Mouse (Mus musculus) midbrain, postnatal 0 days (tissue): ENCODE measurements around the gene Slc15a4. TPM values are rescaled to one million over a fixed set of nuclear protein-coding genes. Genes with fewer than 3 reads are reported as not detected.

Source experiments
- ATAC-seq: fragments of 200-750 bp; cut with Nextera tagmentation; 2 replicates; pipeline ENCODE4 v1.8.0; 2017; ENCODE audit warnings: moderate number of reproducible peaks, mild to moderate bottlenecking, moderate TSS enrichment, moderate library complexity; ENCODE audit not compliant: low FRiP score
- DNase-seq: peaks from one replicate; pipeline ENCODE4 v3.0.0-alpha.2; 2015; ENCODE audit warnings: low spot score
- H3K27ac ChIP-seq: fragments of 300-500 bp; sonication (generic); 2 replicates; pipeline ENCODE4 v1.5.1; 2014; ENCODE audit warnings: low read depth, mild to moderate bottlenecking, low read length, mixed read lengths
- H3K27me3 ChIP-seq: fragments of 300-500 bp; sonication (generic); 2 replicates; pipeline ENCODE4 v1.6.1; 2014; ENCODE audit warnings: low read length, control low read depth, mixed read lengths; ENCODE audit not compliant: insufficient read depth
- H3K36me3 ChIP-seq: fragments of 300-500 bp; sonication (generic); 2 replicates; pipeline ENCODE4 v1.6.1; 2014; ENCODE audit warnings: low read length, control low read depth, mixed read lengths; ENCODE audit not compliant: insufficient read depth
- H3K4me1 ChIP-seq: fragments of 300-500 bp; sonication (generic); 2 replicates; pipeline ENCODE4 v1.6.1; 2014; ENCODE audit warnings: mild to moderate bottlenecking, control low read depth, antibody characterized with exemption, low read length, mixed read lengths; ENCODE audit not compliant: insufficient read depth
- H3K4me2 ChIP-seq: fragments of 300-500 bp; sonication (generic); 2 replicates; pipeline ENCODE4 v1.6.1; 2014; ENCODE audit warnings: low read depth, mild to moderate bottlenecking, low read length, mixed read lengths; ENCODE audit not compliant: poor library complexity, severe bottlenecking
- H3K4me3 ChIP-seq: fragments of 300-500 bp; sonication (generic); 2 replicates; pipeline ENCODE4 v1.5.1; 2014; ENCODE audit warnings: low read depth, mild to moderate bottlenecking, low read length, moderate library complexity
- H3K9ac ChIP-seq: fragments of 300-500 bp; sonication (generic); replicated peaks from 2 replicates; pipeline ENCODE4 v1.6.1; 2014; ENCODE audit warnings: mild to moderate bottlenecking, low read length, moderate library complexity, mixed read lengths; ENCODE audit not compliant: poor library complexity, severe bottlenecking
- H3K9me3 ChIP-seq: fragments of 300-500 bp; sonication (generic); 2 replicates; pipeline ENCODE4 v1.6.1; 2016; ENCODE audit warnings: low read length, control low read depth
- CTCF ChIP-seq: IDR thresholded peaks from 2 replicates; pipeline ENCODE4 v1.5.1; 2016; ENCODE audit warnings: antibody characterized with exemption, mild to moderate bottlenecking
- WGBS: fragments of 180-500 bp; shearing (Covaris S2); extraction: QIAGEN DNeasy Blood & Tissue Kit; methylation state at CpG from one replicate; pipeline ENCODE4 v1.1.7; 2014; 5-methylcytosine and 5-hydroxymethylcytosine counted together
- polyA plus RNA-seq: library from polyadenylated mRNA; unstranded; fragments of >200 nt; fragmentation: Nextera tagmentation; extraction: Ambion mirVana; gene quantifications from 2 replicates; pipeline ENCODE4 v1.2.1, GENCODE M21; 2015
- total RNA-seq: library from RNA; depleted of rRNA; stranded (reverse); fragments of >200 nt; gene quantifications from 2 replicates; pipeline ENCODE4 v1.2.3, GENCODE M21; 2014

Slc15a4 gene
- total and polyA plus RNA-seq, 2 experiments from 2014 or later = 17.7 to 34.4 TPM

- no peaks in the 10 kb centered on the region for H3K36me3 ChIP-seq
- WGBS = 16% methylated on average over 5 of the region's 5 CpGs
- peak overlapping the region; percentile 73 for H3K4me3 ChIP-seq
- no peaks in the 10 kb centered on the region for H3K9me3 ChIP-seq
- no peaks in the 10 kb centered on the region for H3K4me1 ChIP-seq
- H3K4me2 ChIP-seq = peak overlapping the region; percentile 94
- H3K27ac ChIP-seq = no peak overlapping the region
- DNase-seq = no peak
- peak overlapping the region; percentile 97; the same call in 1 of the 2 replicates for H3K9ac ChIP-seq
- no peak for TF ChIP-seq CTCF
- no peaks in the 10 kb centered on the region for H3K27me3 ChIP-seq
- no peak for ATAC-seq
These were observed 1.0 kb downstream of the Slc15a4 start for GRCm38 (mm10) chr5:127631671-127632070.

DNA sequence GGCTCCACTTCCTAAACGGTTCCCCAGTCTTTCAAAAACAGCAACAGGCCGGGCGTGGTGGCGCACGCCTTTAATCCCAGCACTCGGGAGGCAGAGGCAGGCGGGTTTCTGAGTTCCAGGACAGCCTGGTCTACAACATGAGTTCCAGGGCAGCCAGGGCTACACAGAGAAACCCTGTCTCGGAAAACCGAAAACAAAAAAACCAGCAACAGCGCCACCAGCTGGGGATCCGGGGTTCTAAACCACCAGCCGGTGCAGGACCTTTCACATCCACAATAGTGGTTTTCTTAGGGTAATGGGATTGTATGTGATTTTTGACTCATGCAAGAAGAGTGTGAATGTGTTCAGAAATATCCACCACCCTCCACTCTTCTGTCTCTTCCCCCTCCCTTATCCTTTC is 5.5 kb downstream of the Slc15a4 start:
- H3K9ac ChIP-seq = no peak overlapping the region
- DNase-seq (no peak), ATAC-seq (no peak)
- H3K4me2 ChIP-seq = no peak overlapping the region
- H3K36me3 ChIP-seq = no peaks in the 10 kb centered on the region
- no peaks in the 10 kb centered on the region for H3K4me1 ChIP-seq
- no peak for TF ChIP-seq CTCF
- WGBS = 85% methylated on average over 12 of the region's 12 CpGs
- H3K27me3 ChIP-seq = no peaks in the 10 kb centered on the region
- H3K4me3 ChIP-seq = no peak overlapping the region
- H3K9me3 ChIP-seq = no peaks in the 10 kb centered on the region
- H3K27ac ChIP-seq = no peak overlapping the region

DNA sequence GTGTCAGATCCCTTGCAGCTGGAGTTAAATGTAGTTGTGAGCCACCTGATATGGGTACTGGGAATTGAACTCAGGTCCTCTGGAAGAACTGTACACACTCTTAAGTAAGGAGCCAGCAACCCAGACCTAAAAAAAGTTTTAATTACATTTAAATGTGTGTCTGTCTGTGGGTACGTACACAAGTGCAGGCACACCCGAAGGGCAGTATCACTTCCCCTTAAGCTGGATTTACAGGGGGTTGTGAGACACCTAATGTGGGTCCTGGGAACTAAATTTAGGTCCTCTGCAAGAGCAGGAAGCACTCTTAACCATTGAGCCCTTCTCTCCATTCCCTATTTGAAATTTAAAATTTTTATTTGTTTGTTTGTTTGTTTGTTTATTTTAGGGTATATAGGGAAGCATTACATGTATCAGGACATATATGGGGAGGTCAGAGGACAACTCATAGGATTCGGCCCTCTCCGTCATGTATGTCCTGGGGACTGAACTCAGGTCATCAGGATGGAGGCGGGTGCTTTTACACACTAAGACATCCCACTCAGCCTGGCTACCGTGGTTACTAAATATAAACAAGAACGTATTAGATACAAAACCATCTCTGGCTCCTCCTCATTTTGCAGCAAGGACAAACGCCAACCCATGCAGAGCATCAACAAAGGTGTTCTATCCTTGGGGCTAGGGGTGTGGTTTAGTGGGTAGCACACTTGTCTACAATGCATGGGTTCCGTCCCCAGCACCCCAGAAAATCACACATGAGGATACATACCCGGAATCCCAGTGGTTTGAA is 8.1 kb downstream of the Slc15a4 start:
- Histone ChIP-seq H3K4me1 (no peaks in the 10 kb centered on the region), H3K36me3 (no peaks in the 10 kb centered on the region), H3K9me3 (no peaks in the 10 kb centered on the region), H3K27ac (no peak overlapping the region), H3K27me3 (no peaks in the 10 kb centered on the region), H3K4me2 (no peak overlapping the region), H3K4me3 (no peak overlapping the region), H3K9ac (no peak overlapping the region)
- TF ChIP-seq CTCF = no peak
- DNase-seq (no peak), ATAC-seq (no peak)
- 86% methylated on average over 10 of the region's 10 CpGs for WGBS

GRCm38 (mm10) chr5:127621108-127621507 is 11.6 kb downstream of the Slc15a4 start:
- ATAC-seq (no peak), DNase-seq (no peak)
- Histone ChIP-seq H3K4me2 (no peak overlapping the region), H3K27ac (no peak overlapping the region), H3K4me1 (0 out of 2 replicates have a peak, but pooled peaks cover under 1% of the 10 kb centered on the region), H3K4me3 (no peak overlapping the region), H3K9me3 (no peaks in the 10 kb centered on the region), H3K9ac (no peak overlapping the region), H3K27me3 (no peaks in the 10 kb centered on the region), H3K36me3 (no peaks in the 10 kb centered on the region)
- 82% methylated on average over 10 of the region's 10 CpGs for WGBS
- no peak for TF ChIP-seq CTCF

DNA sequence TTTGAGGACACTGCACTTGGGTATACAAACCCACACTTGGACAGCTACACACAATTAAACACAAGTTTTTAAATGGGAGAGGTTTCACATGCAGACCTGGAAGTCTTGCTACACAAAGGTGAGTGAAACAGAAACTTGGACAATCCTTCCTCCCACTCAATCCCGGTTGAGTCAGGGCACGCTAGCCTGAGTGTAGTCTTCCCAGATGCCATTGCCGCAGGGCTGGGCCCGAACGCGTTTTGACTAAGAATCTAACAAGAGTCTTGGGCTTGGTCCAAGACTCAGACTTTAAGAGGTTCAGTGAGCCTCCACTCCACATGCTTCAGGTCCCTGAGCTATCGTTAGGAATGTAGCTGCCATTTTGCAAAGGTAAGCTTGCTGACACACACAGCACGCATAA is 12.3 kb downstream of the Slc15a4 start:
- ATAC-seq = no peak
- 82% methylated on average over 8 of the region's 8 CpGs for WGBS

DNA sequence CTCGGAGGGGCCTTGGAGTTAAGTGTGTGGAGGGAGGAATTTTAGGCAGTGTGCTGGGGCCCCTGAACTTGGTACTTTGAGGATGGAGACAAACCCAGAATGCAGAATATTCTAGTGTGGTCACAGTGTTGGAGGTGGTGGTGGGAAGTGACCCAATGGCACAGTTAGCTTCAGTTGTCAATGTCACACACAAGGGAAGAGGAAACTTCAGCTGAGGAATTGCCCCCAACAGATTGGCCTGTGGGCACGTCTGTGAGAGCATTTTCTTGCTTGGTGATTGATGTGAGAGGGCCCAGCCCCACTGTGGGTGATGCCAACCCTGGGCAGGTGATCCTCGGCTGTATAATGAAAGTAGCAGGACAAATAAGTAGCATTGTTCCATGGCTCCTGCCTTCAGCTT is 13.9 kb downstream of the Slc15a4 start:
- Histone ChIP-seq H3K9ac (no peak overlapping the region), H3K9me3 (no peaks in the 10 kb centered on the region), H3K4me3 (no peak overlapping the region), H3K4me1 (peaks cover 18% of the 10 kb centered on the region), H3K27me3 (no peaks in the 10 kb centered on the region), H3K27ac (no peak overlapping the region), H3K4me2 (no peak overlapping the region), H3K36me3 (no peaks in the 10 kb centered on the region)
- ATAC-seq = no peak
- TF ChIP-seq CTCF = no peak
- no peak for DNase-seq
- WGBS = 62% methylated on average over 3 of the region's 3 CpGs

More for the DNA sequence above, 12.3 kb downstream of the Slc15a4 start:
- Histone ChIP-seq H3K36me3 (no peaks in the 10 kb centered on the region), H3K4me1 (peaks cover 8% of the 10 kb centered on the region), H3K4me2 (no peak overlapping the region), H3K4me3 (no peak overlapping the region), H3K27ac (no peak overlapping the region), H3K9ac (no peak overlapping the region), H3K9me3 (no peaks in the 10 kb centered on the region), H3K27me3 (no peaks in the 10 kb centered on the region)
- no peak for TF ChIP-seq CTCF
- DNase-seq = no peak
